8 mouse cellular contexts compared by ENCODE assay signal in genomic region chr11:78262550-78262949, GRCm38 (mm10). TPM values are rescaled to one million over a fixed set of nuclear protein-coding genes. Genes with fewer than 3 reads are reported as not detected.
DNase-seq lines count a peak whose midpoint lies in the region; ATAC-seq and TF ChIP-seq lines count a peak whose summit lies in the region.

No protein-coding gene starts in this region.

- H3K27ac ChIP-seq in testis, adult 2 months (ENCODE audit: control insufficient read depth, insufficient read depth, low read depth, low read length), result peak overlapping the region; percentile 27; the same call in 1 of the 2 replicates
- peak overlapping the region; percentile 84; the same call in 1 of the 2 replicates for H3K27ac ChIP-seq in hindbrain, embryonic 15.5 days (replicated peaks)

- peaks cover 4% of the 10 kb centered on the region for H3K4me1 ChIP-seq in testis, adult 2 months (ENCODE audit: control insufficient read depth, insufficient read depth, low read length)
- peaks cover 18% of the 10 kb centered on the region for H3K4me1 ChIP-seq in hindbrain, embryonic 15.5 days (replicated peaks)

- intact Hi-C loops in left cerebral cortex, postnatal 25 days (cut with DNase I), result loop anchor here (5.0 kb wide), 1 partner anchor 85 kb away; no protein-coding TSS in a partner anchor

- H3K4me2 ChIP-seq in hindbrain, embryonic 15.5 days, result peak overlapping the region; percentile 73

- no peak for ATAC-seq in hindbrain, embryonic 15.5 days (ENCODE audit: low FRiP score, low read depth)
- peak; percentile 70 for ATAC-seq in megakaryocyte progenitor cell, adult 5-6 weeks (replicated peaks; ENCODE audit: poor library complexity)

- peak; percentile 27; the same call in 1 of the 2 replicates for TF ChIP-seq CTCF in testis, adult 2 months (IDR thresholded peaks at IDR 0.05; ENCODE audit: control insufficient read depth, insufficient read depth, insufficient replicate concordance, low read depth, low read length)

- no peaks in the 10 kb centered on the region for H3K9me3 ChIP-seq in hindbrain, embryonic 15.5 days

- no peak for DNase-seq in testis, postnatal 14 days (ENCODE audit: low spot score)
- DNase-seq in cerebellum, postnatal 14 days, result peak; percentile 67 to 73
- peak; percentile 29 for DNase-seq in frontal cortex, postnatal 10 days (ENCODE audit: low spot score in 2 of 2)
- DNase-seq in left cerebral cortex, postnatal 25 days (ENCODE audit: low spot score in 2 of 2), result peak; percentile 28 to 65
- peak; percentile 81 for DNase-seq in skeletal muscle tissue, adult 2 months (ENCODE audit: low read depth, low spot score)

- peaks cover 7% of the 10 kb centered on the region for H3K36me3 ChIP-seq in testis, adult 2 months (ENCODE audit: control insufficient read depth, insufficient read depth, low read length)
- peaks cover 39% of the 10 kb centered on the region for H3K36me3 ChIP-seq in hindbrain, embryonic 15.5 days

- H3K9ac ChIP-seq in hindbrain, embryonic 15.5 days, result peak overlapping the region; percentile 76; the same call in 1 of the 2 replicates

- H3K27me3 ChIP-seq in testis, adult 2 months (ENCODE audit: control insufficient read depth, insufficient read depth, low read length), result no peaks in the 10 kb centered on the region
- H3K27me3 ChIP-seq in hindbrain, embryonic 15.5 days, result no peaks in the 10 kb centered on the region

- peak overlapping the region; percentile 74 for H3K4me3 ChIP-seq in testis, adult 2 months (ENCODE audit: control insufficient read depth, low read depth, low read length)
- H3K4me3 ChIP-seq in hindbrain, embryonic 15.5 days, result peak overlapping the region; percentile 73

- TF ChIP-seq POLR2A in testis, adult 2 months (IDR thresholded peaks at IDR 0.05; ENCODE audit: control insufficient read depth, low read depth, low read length), result no peak

- WGBS in hindbrain, embryonic 15.5 days, result 3% methylated on average over 8 of the region's 8 CpGs

RNA-seq across cellular contexts. Expression of gene 2610507B11Rik, which starts 1.0 kb away (rescaled TPM):
- polyA plus RNA-seq in testis, adult 2 months (2012; rRNA removed), result 125 and 133 TPM in 2 replicates
- polyA plus RNA-seq in hindbrain, embryonic 15.5 days (2015; fragmentation: Nextera tagmentation; extraction: Ambion mirVana), result 50.9 and 65.0 TPM in 2 replicates
- 100 to 1,000 TPM; 179 to 197 TPM for total RNA-seq in left cerebral cortex, postnatal 25 days (2021)
- 49.4 and 56.6 TPM in 2 replicates for total RNA-seq in megakaryocyte progenitor cell, adult 5-6 weeks (2015)
- total RNA-seq in megakaryocyte progenitor cell, adult 5-6 weeks (2017), result 71.2 and 71.5 TPM in 2 replicates

RNA-seq across cellular contexts. Expression of gene Supt6, which starts 16.8 kb away (rescaled TPM):
- 20.1 and 22.2 TPM in 2 replicates for polyA plus RNA-seq in testis, adult 2 months (2012; rRNA removed)
- polyA plus RNA-seq in hindbrain, embryonic 15.5 days (2015; fragmentation: Nextera tagmentation; extraction: Ambion mirVana), result 24.8 and 27.4 TPM in 2 replicates
- 10 to 100 TPM; 92.2 to 95.8 TPM for total RNA-seq in left cerebral cortex, postnatal 25 days (2021)
- 34.5 and 36.7 TPM in 2 replicates for total RNA-seq in megakaryocyte progenitor cell, adult 5-6 weeks (2015)
- total RNA-seq in megakaryocyte progenitor cell, adult 5-6 weeks (2017), result 35.9 and 39.9 TPM in 2 replicates

RNA-seq across cellular contexts. Expression of gene Sdf2, which starts 17.0 kb away (rescaled TPM):
- 34.2 and 35.3 TPM in 2 replicates for polyA plus RNA-seq in testis, adult 2 months (2012; rRNA removed)
- 91.6 and 92.1 TPM in 2 replicates for polyA plus RNA-seq in hindbrain, embryonic 15.5 days (2015; fragmentation: Nextera tagmentation; extraction: Ambion mirVana)
- total RNA-seq in left cerebral cortex, postnatal 25 days (2021), result 10 to 100 TPM; 67.8 to 68.8 TPM
- 71.8 and 79.5 TPM in 2 replicates for total RNA-seq in megakaryocyte progenitor cell, adult 5-6 weeks (2015)
- total RNA-seq in megakaryocyte progenitor cell, adult 5-6 weeks (2017), result 36.0 and 38.3 TPM in 2 replicates

RNA-seq across cellular contexts. Expression of gene BC030499, which starts 28.1 kb away (rescaled TPM):
- polyA plus RNA-seq in testis, adult 2 months (2012; rRNA removed), result 0.22 and 0.28 TPM in 2 replicates
- polyA plus RNA-seq in hindbrain, embryonic 15.5 days (2015; fragmentation: Nextera tagmentation; extraction: Ambion mirVana), result 0.26 and 0.32 TPM in 2 replicates
- total RNA-seq in left cerebral cortex, postnatal 25 days (2021), result 10 to 100 TPM; 15.3 to 19.1 TPM
- total RNA-seq in megakaryocyte progenitor cell, adult 5-6 weeks (2015), result 0.22 and 0.30 TPM in 2 replicates
- 0.14 and 2.0 TPM in 2 replicates for total RNA-seq in megakaryocyte progenitor cell, adult 5-6 weeks (2017)

RNA-seq across cellular contexts. Expression of gene Spag5, which starts 38.8 kb away (rescaled TPM):
- polyA plus RNA-seq in testis, adult 2 months (2012; rRNA removed), result 54.3 and 56.0 TPM in 2 replicates
- polyA plus RNA-seq in hindbrain, embryonic 15.5 days (2015; fragmentation: Nextera tagmentation; extraction: Ambion mirVana), result 9.7 and 14.0 TPM in 2 replicates
- total RNA-seq in left cerebral cortex, postnatal 25 days (2021), result 1 to 10 TPM; 8.0 to 8.9 TPM
- 27.0 and 30.0 TPM in 2 replicates for total RNA-seq in megakaryocyte progenitor cell, adult 5-6 weeks (2015)
- 52.6 and 54.0 TPM in 2 replicates for total RNA-seq in megakaryocyte progenitor cell, adult 5-6 weeks (2017)
